Mouse (Mus musculus): ENCODE data around the gene Usp25. TPM values are rescaled to one million over a fixed set of nuclear protein-coding genes. Genes with fewer than 3 reads are reported as not detected.

Usp25 gene
- polyA plus RNA-seq, 1 experiment, result 18.8 TPM

DNA sequence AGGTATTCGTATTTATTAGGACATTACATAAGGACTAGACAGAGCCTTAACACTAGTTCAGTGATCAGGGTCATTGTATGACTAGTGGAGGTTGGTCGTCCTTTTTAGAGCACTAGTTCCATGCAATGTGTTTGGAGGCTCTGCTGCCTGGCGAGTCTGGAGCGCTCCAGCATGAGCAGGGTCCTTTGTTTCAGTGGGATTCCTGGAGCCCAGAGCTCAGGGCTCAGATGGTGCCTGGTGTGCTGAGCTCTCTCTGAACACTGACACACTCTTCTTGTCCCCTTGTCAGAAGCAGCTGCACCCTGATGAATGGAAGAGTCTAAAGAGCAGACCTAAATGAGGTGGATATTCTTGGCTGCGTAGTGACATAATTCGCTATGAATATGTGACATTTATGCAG is 45.1 kb downstream of the Usp25 start:
- H3K36me3 ChIP-seq (ENCODE audit: control insufficient read depth, insufficient read depth, low read length), result peaks cover 27% of the 10 kb centered on the region

DNA sequence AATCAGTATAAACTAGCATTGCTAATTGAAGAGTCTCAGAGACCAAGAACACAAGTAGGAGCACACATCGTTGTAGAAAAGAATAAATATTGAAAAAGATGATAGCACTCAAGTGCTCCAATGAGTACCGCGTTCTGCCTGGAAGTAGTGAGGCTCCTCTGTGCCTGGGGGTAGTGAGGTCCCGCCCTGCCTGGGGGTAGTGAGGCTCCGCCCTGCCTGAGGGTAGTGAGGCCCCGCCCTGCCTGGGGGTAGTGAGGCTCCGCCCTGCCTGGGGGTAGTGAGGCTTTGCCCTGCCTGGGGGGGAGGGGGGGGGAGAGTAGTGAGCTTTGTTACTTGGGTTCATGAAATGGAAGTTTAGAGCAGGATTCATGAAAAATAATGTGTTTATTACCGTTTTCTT is 46.7 kb downstream of the Usp25 start:
- H3K36me3 ChIP-seq (ENCODE audit: control insufficient read depth, insufficient read depth, low read length), result peaks cover 30% of the 10 kb centered on the region
- H3K4me3 ChIP-seq (ENCODE audit: extremely low read depth, insufficient read depth, insufficient read length), result no peak overlapping the region
- WGBS, result 87% methylated on average over 8 of the region's 8 CpGs
- H3K27me3 ChIP-seq (ENCODE audit: control insufficient read depth, insufficient read depth, low read length), result no peaks in the 10 kb centered on the region
- no peak for TF ChIP-seq POLR2A (IDR thresholded peaks at IDR 0.05; ENCODE audit: low read depth, low read length)
- no peak for TF ChIP-seq CTCF (IDR thresholded peaks at IDR 0.05; ENCODE audit: extremely low read depth, insufficient read depth, insufficient read length, insufficient replicate concordance)
- H3K27ac ChIP-seq (ENCODE audit: insufficient read depth, low read length), result no peak overlapping the region
- no peaks in the 10 kb centered on the region for H3K4me1 ChIP-seq (ENCODE audit: control insufficient read depth, insufficient read depth, insufficient read length)
- DNase-seq (ENCODE audit: low read depth in 1 of 2, low spot score in 2 of 2), result peak in 1 of 2 experiments; percentile 78

More for the DNA sequence above, 45.1 kb downstream of the Usp25 start:
- no peaks in the 10 kb centered on the region for H3K4me1 ChIP-seq (ENCODE audit: control insufficient read depth, insufficient read depth, insufficient read length)
- TF ChIP-seq CTCF (IDR thresholded peaks at IDR 0.05; ENCODE audit: extremely low read depth, insufficient read depth, insufficient read length, insufficient replicate concordance) (no peak), POLR2A (IDR thresholded peaks at IDR 0.05; ENCODE audit: low read depth, low read length) (no peak)
- no peak overlapping the region for H3K27ac ChIP-seq (ENCODE audit: insufficient read depth, low read length)
- no peak for DNase-seq (ENCODE audit: low read depth in 1 of 2, low spot score in 2 of 2)
- WGBS, result 96% methylated on average over 6 of the region's 6 CpGs
- H3K4me3 ChIP-seq (ENCODE audit: extremely low read depth, insufficient read depth, insufficient read length), result no peak overlapping the region
- no peaks in the 10 kb centered on the region for H3K27me3 ChIP-seq (ENCODE audit: control insufficient read depth, insufficient read depth, low read length)

GRCm38 (mm10) chr16:77063916-77064315 is 50.4 kb downstream of the Usp25 start:
- H3K4me1 ChIP-seq (ENCODE audit: control insufficient read depth, insufficient read depth, insufficient read length), result no peaks in the 10 kb centered on the region
- 92% methylated on average over 1 of the region's 1 CpGs for WGBS
- no peak overlapping the region for H3K4me3 ChIP-seq (ENCODE audit: extremely low read depth, insufficient read depth, insufficient read length)
- TF ChIP-seq POLR2A (IDR thresholded peaks at IDR 0.05; ENCODE audit: low read depth, low read length) (no peak), CTCF (IDR thresholded peaks at IDR 0.05; ENCODE audit: extremely low read depth, insufficient read depth, insufficient read length, insufficient replicate concordance) (no peak)
- no peak for DNase-seq (ENCODE audit: low read depth in 1 of 2, low spot score in 2 of 2)
- H3K27me3 ChIP-seq (ENCODE audit: control insufficient read depth, insufficient read depth, low read length), result no peaks in the 10 kb centered on the region
- H3K27ac ChIP-seq (ENCODE audit: insufficient read depth, low read length), result no peak overlapping the region
- H3K36me3 ChIP-seq (ENCODE audit: control insufficient read depth, insufficient read depth, low read length), result peaks cover 33% of the 10 kb centered on the region

- Histone ChIP-seq H3K4me3 (ENCODE audit: extremely low read depth, insufficient read depth, insufficient read length) (no peak overlapping the region), H3K27me3 (ENCODE audit: control insufficient read depth, insufficient read depth, low read length) (no peaks in the 10 kb centered on the region), H3K27ac (ENCODE audit: insufficient read depth, low read length) (no peak overlapping the region), H3K4me1 (ENCODE audit: control insufficient read depth, insufficient read depth, insufficient read length) (no peaks in the 10 kb centered on the region), H3K36me3 (ENCODE audit: control insufficient read depth, insufficient read depth, low read length) (peaks cover 47% of the 10 kb centered on the region)
- DNase-seq (ENCODE audit: low read depth in 1 of 2, low spot score in 2 of 2), result no peak
- TF ChIP-seq CTCF (IDR thresholded peaks at IDR 0.05; ENCODE audit: extremely low read depth, insufficient read depth, insufficient read length, insufficient replicate concordance) (no peak), POLR2A (IDR thresholded peaks at IDR 0.05; ENCODE audit: low read depth, low read length) (no peak)
- 97% methylated on average over 15 of the region's 15 CpGs for WGBS
These were observed 63.6 kb downstream of the Usp25 start for GRCm38 (mm10) chr16:77076954-77077735.

GRCm38 (mm10) chr16:77077736-77078005 is 64.2 kb downstream of the Usp25 start:
- WGBS, result 97% methylated on average over 2 of the region's 2 CpGs
- TF ChIP-seq POLR2A (IDR thresholded peaks at IDR 0.05; ENCODE audit: low read depth, low read length) (no peak), CTCF (IDR thresholded peaks at IDR 0.05; ENCODE audit: extremely low read depth, insufficient read depth, insufficient read length, insufficient replicate concordance) (no peak)
- Histone ChIP-seq H3K36me3 (ENCODE audit: control insufficient read depth, insufficient read depth, low read length) (peaks cover 43% of the 10 kb centered on the region), H3K27ac (ENCODE audit: insufficient read depth, low read length) (no peak overlapping the region), H3K4me1 (ENCODE audit: control insufficient read depth, insufficient read depth, insufficient read length) (no peaks in the 10 kb centered on the region), H3K4me3 (ENCODE audit: extremely low read depth, insufficient read depth, insufficient read length) (no peak overlapping the region), H3K27me3 (ENCODE audit: control insufficient read depth, insufficient read depth, low read length) (no peaks in the 10 kb centered on the region)
- no peak for DNase-seq (ENCODE audit: low read depth in 1 of 2, low spot score in 2 of 2)

DNA sequence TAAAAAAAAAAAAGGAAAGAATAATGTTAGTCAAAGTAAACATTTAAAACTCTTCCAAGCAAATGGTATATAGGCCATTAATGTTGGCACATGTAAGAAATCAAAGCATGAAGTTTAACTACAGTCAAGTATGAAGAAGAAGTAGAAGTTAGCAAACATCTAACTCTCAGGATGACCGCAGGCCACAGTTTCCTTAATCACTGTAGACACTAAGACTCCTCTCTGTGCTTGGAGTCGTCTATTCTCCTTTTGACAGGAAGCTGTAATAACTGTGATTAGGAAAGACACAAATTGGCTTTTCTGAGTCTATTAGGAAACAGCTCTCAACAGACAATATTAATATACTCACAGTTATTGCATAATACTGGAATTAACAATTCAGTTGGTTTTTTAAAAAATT is 70.6 kb downstream of the Usp25 start:
- H3K36me3 ChIP-seq (ENCODE audit: control insufficient read depth, insufficient read depth, low read length), result peaks cover 35% of the 10 kb centered on the region
- TF ChIP-seq POLR2A (IDR thresholded peaks at IDR 0.05; ENCODE audit: low read depth, low read length), result no peak
- TF ChIP-seq CTCF (IDR thresholded peaks at IDR 0.05; ENCODE audit: extremely low read depth, insufficient read depth, insufficient read length, insufficient replicate concordance), result no peak
- WGBS, result 83% methylated on average over 2 of the region's 2 CpGs
- no peaks in the 10 kb centered on the region for H3K4me1 ChIP-seq (ENCODE audit: control insufficient read depth, insufficient read depth, insufficient read length)
- DNase-seq (ENCODE audit: low read depth in 1 of 2, low spot score in 2 of 2), result no peak
- H3K4me3 ChIP-seq (ENCODE audit: extremely low read depth, insufficient read depth, insufficient read length), result no peak overlapping the region
- H3K27ac ChIP-seq (ENCODE audit: insufficient read depth, low read length), result no peak overlapping the region
- H3K27me3 ChIP-seq (ENCODE audit: control insufficient read depth, insufficient read depth, low read length), result no peaks in the 10 kb centered on the region

DNA sequence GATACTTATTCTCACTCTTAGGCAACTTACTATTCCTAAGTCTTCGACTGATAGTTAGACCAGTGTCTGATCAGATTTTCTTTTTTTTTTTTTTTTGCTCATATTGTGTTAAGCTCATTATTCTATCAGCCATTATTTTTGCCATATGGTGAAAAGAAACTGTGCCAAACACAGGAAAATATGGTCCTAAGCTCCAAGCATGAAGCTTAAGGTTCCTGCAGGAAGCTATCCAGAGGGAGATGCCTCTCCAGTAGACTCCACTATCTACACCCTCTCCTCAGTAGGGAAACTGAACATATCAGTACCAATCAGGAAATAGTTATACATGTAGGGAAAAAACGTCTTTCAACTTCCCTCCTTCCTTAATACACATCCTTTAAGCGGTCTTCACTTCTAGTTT is 76.3 kb downstream of the Usp25 start:
- no peak for DNase-seq (ENCODE audit: low read depth in 1 of 2, low spot score in 2 of 2)
- Histone ChIP-seq H3K27me3 (ENCODE audit: control insufficient read depth, insufficient read depth, low read length) (no peaks in the 10 kb centered on the region), H3K36me3 (ENCODE audit: control insufficient read depth, insufficient read depth, low read length) (peaks cover 13% of the 10 kb centered on the region), H3K4me3 (ENCODE audit: extremely low read depth, insufficient read depth, insufficient read length) (no peak overlapping the region), H3K27ac (ENCODE audit: insufficient read depth, low read length) (no peak overlapping the region), H3K4me1 (ENCODE audit: control insufficient read depth, insufficient read depth, insufficient read length) (no peaks in the 10 kb centered on the region)
- TF ChIP-seq POLR2A (IDR thresholded peaks at IDR 0.05; ENCODE audit: low read depth, low read length) (no peak), CTCF (IDR thresholded peaks at IDR 0.05; ENCODE audit: extremely low read depth, insufficient read depth, insufficient read length, insufficient replicate concordance) (no peak)
- WGBS, result 87% methylated on average over 3 of the region's 3 CpGs

Data from spleen, adult 2 months (tissue).